Mouse (Mus musculus): ENCODE results near the gene Trim21.

- TF ChIP-seq GATA1 (IDR thresholded peaks at IDR 0.05; ENCODE audit: borderline replicate concordance, low read length) (no peak), FLI1 (IDR thresholded peaks at IDR 0.05; ENCODE audit: low read length) (no peak)
These were observed 10.7 kb upstream of the Trim21 start for GRCm38 (mm10) chr7:102575998-102576397.
